Mouse (Mus musculus): Measurements from ENCODE around the gene Dnase1. TPM values are rescaled to one million over a fixed set of nuclear protein-coding genes. Genes with fewer than 3 reads are reported as not detected.
"Not testable (repeated sequence)": the region's sequence is repeated elsewhere in the genome, so short reads cannot be mapped to it uniquely, and the experiment has no call there.

Gene Dnase1
- total RNA-seq, 1 experiment from 2014 or later: 0.47 TPM

DNA sequence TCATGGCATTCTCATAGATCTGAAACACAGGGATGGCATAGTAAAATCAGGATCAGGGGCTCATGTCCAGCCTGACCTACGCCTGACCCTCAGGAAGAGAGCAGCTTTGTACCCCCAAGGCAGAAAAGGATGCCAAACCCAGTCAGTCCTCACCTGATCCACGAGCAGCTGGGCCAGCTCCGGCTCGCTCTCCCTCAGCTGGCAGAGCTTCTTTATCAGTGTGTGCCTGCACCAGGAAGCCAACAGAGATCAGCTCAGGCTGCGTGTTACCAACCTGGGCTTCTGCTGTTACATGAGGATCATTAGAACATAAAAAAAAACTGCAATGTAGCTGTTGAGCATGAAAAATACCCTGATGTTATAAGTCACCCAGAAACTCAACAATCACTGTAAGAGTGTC, 3.5 kb downstream of the Dnase1 start:
- no peak for ATAC-seq (ENCODE audit: extremely low read depth, insufficient number of reproducible peaks, low FRiP score, poor library complexity, severe bottlenecking)

DNA sequence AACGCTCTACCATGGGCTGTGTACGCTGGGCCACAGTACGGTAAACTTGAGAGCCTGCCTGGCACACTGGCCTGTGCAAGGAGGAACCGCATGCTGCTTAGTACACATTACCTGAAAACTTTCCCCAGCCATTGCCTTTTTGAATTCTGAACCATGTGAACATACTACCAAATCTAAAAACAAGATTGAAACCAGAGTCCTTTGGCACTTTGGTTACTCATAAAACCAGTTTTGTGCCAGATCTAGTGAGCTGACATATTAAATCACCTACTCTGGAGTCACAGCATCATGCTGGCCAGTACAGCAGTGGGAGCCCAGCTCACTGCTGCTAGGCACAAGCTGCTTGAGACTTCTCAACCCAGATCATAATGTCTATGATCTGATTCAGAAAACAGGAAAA, 4.9 kb downstream of the Dnase1 start:
- no peak for ATAC-seq (ENCODE audit: extremely low read depth, insufficient number of reproducible peaks, low FRiP score, poor library complexity, severe bottlenecking)

DNA sequence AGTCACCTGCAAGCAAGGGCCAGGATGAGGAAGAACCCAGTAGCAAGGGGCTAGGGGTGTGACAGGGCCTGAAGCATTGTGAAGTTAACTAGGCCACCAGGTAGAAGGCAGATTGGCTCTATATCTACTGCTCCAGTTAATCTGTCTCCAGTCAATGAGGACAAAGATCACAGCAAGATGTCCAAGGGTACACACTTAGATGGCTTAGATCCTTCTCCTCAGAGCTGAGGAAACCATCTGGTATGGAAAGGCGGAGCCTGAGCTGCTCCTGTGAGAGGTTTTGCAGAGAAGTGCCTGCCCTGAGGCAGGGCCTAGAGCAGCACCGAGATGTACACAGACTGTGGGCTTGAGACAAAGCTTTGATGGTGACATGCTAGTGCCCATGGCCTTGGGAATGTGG, 7.4 kb downstream of the Dnase1 start:
- ATAC-seq (ENCODE audit: extremely low read depth, insufficient number of reproducible peaks, low FRiP score, poor library complexity, severe bottlenecking): no peak

DNA sequence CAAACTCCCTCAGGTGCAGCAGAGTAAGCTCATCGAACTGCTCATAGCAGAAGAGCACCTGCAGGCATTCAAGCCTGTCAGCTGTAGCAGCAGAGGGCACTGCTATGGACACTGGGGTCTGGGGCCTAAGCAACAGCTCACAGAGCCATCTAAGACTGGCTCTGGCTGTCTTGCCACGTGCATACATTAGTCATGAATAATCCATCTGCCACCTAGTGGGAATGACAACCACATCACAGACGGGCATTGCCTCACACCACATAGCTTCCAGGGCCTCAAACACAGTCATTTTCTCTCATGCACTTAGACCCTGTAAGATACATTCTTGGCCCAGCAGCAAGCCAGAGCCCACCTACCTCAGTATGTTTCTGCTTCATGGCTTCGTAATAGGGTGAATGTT, 8.8 kb downstream of the Dnase1 start:
- no peak for ATAC-seq (ENCODE audit: extremely low read depth, insufficient number of reproducible peaks, low FRiP score, poor library complexity, severe bottlenecking)

DNA sequence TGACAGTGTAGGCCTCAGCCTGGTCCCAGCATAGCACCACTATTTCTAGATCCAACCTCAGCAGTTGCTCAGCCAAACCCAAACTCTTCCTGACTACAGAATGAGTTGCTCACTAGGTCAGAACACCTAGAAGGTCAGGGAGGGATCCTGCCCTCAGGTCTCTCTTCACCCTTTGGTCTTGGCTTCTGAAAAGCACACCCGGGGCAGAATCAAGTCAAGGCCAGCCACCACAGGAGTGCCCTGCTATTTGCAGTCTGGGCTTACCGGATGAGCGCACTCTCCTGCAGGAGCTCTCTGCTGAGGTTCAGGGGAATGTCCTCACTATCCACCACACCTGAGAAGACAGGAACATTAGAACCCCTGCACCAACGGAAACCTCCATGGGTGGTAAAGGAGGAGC, 15.9 kb downstream of the Dnase1 start:
- ATAC-seq (ENCODE audit: extremely low read depth, insufficient number of reproducible peaks, low FRiP score, poor library complexity, severe bottlenecking): no peak

DNA sequence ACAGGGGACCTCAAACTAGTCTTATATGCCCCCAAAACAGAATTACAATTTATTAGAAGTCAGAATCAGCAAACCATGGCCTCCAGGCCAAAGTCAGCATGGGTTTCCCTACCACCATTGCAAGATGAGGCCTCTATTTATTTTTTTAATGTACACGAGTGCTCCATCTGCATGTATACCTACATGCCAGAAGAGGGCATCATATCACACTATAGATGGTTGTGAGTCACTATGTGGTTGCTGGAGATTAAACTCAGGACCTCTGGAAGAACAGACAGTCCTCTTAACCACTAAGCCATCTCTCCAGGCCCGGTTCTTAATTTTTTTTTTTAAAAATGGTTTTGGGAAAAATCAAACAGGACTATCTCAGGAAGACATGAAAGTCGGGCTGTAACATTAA, 17.1 kb downstream of the Dnase1 start:
- ATAC-seq (ENCODE audit: extremely low read depth, insufficient number of reproducible peaks, low FRiP score, poor library complexity, severe bottlenecking): no peak

DNA sequence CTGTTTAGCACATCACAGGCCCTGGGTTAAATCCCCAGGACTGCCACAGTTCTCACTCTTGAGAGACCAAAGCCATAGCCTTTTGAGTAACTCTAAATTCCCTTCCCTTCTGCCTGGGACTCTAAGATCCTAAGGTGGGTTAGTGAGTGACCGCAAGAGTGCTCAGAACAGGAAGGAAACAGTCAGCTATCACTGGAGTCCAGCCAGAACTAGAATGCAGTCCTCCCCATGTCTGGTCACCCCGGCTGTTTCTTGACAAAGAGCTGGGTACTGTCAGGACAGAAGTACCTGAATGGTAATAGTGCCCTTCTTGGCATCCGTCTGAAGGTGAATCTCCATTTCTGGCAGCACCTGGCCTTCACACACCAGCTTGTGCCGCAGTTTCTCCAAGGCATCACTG, 28.2 kb downstream of the Dnase1 start:
- no peak for ATAC-seq (ENCODE audit: extremely low read depth, insufficient number of reproducible peaks, low FRiP score, poor library complexity, severe bottlenecking)

DNA sequence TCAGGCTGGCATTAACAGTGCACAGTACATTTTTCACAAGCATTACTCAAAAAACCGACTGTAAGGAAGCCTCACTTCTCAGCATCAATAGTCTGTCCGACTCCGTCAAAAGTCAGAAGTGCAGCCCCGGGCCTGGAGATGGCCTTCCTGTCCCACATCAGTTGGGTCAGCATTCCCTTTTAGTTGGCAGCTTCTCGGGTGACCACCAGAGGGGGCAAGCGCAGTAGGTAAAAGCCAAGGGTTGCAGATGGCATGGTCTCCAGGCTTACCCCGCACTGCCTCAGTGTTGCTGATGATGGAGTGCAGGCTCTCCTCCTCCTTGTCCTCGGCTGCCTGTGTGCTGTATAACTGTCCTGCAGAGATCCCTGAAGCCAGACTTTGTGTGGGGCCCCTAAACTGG, 31.8 kb downstream of the Dnase1 start:
- peak; percentile 30; the same call in 1 of the 2 replicates for ATAC-seq (ENCODE audit: extremely low read depth, insufficient number of reproducible peaks, low FRiP score, poor library complexity, severe bottlenecking)

DNA sequence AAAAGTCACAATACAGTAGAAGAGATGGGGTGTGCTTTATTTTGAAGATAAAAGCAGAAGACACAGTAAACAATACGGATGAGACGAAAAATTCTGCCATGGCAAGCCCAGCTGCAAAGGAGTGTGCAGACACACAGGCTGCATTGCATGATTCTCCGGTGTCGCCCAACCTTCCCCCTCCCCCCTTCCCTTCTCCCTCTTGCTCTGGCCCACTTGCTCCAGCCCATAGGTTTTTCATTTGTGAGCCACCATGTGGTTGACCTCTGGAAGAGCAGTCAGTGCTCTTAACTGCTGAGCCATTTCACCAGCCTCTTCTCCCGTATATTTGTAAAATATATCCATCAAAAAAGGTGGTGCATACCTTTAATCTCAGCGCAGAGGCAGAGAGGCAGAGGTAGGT, 37.6 kb downstream of the Dnase1 start:
- no peak for ATAC-seq (ENCODE audit: extremely low read depth, insufficient number of reproducible peaks, low FRiP score, poor library complexity, severe bottlenecking)

DNA sequence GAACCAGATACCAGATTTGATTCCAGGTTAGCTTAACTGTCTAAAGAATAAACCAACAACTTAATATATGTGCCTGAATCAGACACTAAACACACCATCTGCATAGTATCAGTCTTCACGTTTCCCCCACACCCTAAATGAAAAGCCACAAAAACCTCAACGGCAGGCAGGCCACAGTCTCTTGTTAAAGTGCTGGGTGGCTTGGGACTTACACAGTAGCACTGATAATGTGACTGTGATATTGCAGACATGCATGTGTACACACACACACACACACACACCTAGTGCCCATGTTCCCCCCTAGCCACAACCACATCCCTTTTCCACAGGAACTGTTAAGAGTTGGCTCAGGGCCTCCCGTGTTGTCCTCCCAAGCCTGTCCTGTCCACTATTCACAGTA, 38.1 kb downstream of the Dnase1 start:
- no peak for ATAC-seq (ENCODE audit: extremely low read depth, insufficient number of reproducible peaks, low FRiP score, poor library complexity, severe bottlenecking)

DNA sequence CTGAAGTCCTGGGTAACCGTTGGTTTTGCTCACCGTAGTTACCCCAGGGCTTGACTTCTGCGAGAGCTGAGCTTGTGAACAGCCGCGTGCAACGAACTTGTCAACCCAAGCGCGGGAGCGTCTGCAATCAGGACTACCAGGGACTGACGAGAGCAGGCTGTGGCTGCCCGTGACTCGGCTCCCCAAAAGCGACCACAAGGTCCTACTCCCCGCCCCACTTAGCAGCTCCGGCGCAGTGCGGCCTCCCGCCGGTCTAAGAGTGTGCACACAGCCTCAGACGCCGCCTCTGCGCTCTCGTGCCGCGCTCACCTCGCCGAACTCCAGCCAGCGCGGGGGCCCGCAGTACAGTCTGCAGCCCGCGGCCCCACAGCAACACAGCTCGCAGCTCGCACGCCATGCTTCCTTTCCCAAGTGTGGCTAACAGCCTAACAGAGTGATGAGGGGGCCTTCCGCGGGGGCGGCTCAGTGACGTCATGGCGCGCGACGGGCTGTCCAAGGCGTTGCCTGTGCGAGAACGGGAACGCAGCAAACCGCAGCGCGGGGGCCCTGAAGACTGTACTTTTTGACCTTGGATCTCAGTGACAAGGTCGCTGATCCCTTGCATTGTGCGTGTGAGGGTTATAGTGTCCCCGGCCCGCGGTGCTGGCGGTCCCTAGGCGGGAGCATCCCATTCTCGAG, 40.8 kb downstream of the Dnase1 start, which contains the start of gene Trap1:
Trap1 (minus strand) TSS at position 444 of the 678 bp plus-strand sequence.
- ATAC-seq (ENCODE audit: extremely low read depth, insufficient number of reproducible peaks, low FRiP score, poor library complexity, severe bottlenecking): peak; percentile 93

DNA sequence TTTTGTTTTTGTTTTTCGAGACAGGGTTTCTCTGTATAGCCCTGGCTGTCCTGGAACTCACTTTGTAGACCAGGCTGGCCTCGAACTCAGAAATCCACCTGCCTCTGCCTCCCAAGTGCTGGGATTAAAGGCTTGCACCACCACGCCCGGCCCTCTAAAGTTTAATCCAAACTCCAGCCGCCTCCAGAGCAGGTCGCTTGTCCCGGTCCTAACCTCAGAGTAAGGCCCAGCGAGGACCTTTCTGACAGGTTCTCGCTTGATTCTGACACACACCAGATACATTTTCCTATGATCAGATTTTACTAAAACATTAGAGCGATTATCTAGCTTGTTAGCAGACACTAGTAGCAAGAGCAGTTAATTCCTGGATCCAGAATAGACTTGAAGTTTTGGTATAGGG, 41.6 kb downstream of the Dnase1 start:
- ATAC-seq (ENCODE audit: extremely low read depth, insufficient number of reproducible peaks, low FRiP score, poor library complexity, severe bottlenecking): not testable (repeated sequence)

DNA sequence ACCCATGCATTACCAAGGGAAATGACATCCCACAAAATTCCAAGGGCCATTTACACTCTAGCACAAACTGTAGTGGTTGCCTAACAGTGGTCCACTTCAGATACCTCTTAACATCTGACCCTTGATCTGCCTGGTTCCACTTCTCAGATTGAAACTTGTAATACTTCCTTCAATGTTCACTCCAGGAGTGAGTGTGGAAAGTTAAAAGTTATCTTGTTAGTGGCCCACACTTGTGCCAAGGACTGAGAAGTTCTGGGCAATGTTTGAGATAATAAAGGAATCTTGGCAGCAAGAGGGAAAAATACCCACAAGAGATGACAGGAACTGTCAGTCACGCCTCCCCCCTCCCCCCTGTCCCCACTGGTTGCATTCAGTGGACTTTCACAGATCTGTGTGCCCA, 42.9 kb downstream of the Dnase1 start:
- ATAC-seq (ENCODE audit: extremely low read depth, insufficient number of reproducible peaks, low FRiP score, poor library complexity, severe bottlenecking): no peak

DNA sequence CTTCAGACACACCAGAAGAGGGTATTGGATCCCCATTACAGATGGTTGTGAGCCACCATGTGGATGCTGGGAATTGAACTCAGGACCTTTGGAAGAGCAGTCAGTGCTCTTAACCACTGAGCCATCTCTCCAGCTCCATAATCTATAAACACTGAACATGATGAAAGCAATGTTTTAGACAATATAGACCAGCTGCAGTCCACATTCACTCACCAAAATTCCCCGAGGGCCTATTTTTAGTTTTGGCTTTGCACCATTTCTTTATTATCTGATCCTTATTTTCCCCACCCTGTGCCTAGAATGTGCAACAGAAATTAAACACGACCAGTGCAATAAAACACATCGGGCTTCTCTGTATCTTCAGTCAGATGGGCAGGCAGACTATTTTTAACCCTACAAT, 43.7 kb downstream of the Dnase1 start:
- not testable (repeated sequence) for ATAC-seq (ENCODE audit: extremely low read depth, insufficient number of reproducible peaks, low FRiP score, poor library complexity, severe bottlenecking)

DNA sequence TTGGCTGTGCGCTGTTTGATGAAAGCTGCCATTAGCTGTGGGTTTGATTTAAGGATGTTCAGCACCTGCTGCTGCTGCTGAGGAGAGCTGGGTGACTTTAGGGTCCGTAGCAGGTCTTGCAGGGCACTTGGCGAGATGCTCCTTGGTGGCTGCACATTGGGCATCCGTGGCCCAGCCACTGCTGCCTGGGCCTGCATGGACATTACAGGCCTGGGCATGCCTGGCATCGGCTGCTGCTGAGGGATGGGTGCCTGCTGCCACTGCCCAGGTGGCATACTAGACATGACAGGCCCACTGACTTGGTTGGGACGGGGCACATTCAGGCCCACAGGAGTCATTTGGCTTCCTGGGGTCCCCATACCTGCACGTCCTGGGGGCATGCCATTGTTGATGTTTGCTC, 48.3 kb downstream of the Dnase1 start:
- no peak for ATAC-seq (ENCODE audit: extremely low read depth, insufficient number of reproducible peaks, low FRiP score, poor library complexity, severe bottlenecking)

DNA sequence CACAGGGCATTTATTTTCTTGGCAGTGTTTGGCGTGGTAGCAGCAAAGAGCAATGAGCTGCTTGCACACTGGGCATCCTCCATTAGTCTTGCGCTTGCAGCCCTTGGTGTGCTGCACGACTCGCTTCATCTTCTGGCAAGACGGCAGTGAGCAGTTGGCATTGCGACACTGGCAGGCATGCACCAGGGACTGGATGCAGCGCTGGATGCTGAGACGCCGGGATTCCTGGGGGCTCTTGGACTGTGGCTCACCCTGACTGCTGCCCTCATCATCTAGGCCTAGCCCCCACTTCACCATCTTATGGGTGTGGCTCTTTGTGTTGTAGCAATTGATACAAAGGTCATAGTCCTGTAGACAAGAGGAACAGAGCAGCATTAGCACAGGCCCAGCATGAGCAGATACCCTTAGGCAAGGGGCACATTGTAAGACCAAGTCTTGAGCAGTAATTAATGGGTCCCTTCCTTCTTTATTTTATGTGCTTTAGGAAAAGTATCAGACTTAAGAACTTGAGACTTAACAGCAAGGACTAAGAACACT, 49.2 kb downstream of the Dnase1 start:
- no peak for ATAC-seq (ENCODE audit: extremely low read depth, insufficient number of reproducible peaks, low FRiP score, poor library complexity, severe bottlenecking)

DNA sequence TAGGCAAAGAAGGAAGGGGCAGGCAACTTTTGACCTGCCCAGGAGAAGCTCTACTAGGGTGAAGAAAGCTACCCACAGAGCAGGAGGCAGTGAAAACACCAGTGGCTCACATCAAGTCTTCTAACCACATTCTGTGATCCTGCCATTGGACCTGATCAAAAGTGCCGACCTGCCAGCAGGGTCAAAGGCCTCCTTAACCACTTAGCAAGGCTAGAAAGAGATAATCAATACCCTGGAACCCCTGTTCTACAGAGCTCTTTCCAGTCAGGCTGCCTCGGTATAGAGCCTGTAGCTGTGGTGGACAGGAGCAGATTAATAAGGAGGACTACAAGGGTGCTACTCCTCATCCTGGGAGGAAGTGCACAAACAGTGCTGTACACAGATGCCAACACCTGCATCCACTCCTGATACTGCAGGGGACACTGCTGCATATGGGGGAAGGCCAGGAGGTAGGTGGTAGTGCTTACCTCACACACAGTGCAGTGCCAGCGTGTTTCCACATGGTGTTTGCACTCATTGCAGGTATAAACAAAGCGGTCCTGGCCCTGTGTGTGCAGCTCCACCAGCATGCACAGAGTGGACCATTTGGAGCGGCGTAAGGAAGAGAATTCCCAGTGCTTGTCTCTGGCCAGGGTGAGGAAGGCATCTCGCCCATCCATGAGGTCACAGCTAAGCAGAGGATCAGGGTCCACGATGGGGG, 50.6 kb downstream of the Dnase1 start:
- no peak for ATAC-seq (ENCODE audit: extremely low read depth, insufficient number of reproducible peaks, low FRiP score, poor library complexity, severe bottlenecking)
